In genomic region chr16:78435707-78436106, GRCm38 (mm10) we compare ENCODE assay signal across 35 mouse cellular contexts.
"Had no signal": no experiment of that assay in that cellular context is flagged by ENCODE, and none has a peak within 500 bp of the region (broad histone marks: within the 10 kb centered on the region; RNA-seq: fewer than 3 reads in every experiment).

No protein-coding gene starts in this region.

- H3K9ac ChIP-seq: heart, embryonic 12.5 days; heart, embryonic 13.5 days; heart, embryonic 15.5 days; hindbrain, embryonic 12.5 days; hindbrain, embryonic 13.5 days; hindbrain, embryonic 14.5 days; hindbrain, embryonic 15.5 days; intestine, embryonic 15.5 days; kidney, embryonic 15.5 days had no signal

- H3K4me2 ChIP-seq: heart, embryonic 11.5 days; heart, embryonic 12.5 days; heart, embryonic 13.5 days; heart, embryonic 15.5 days; hindbrain, embryonic 12.5 days; hindbrain, embryonic 13.5 days; hindbrain, embryonic 14.5 days; hindbrain, embryonic 15.5 days; intestine, embryonic 15.5 days; kidney, embryonic 15.5 days had no signal

- H3K36me3 ChIP-seq: heart, embryonic 10.5 days; heart, embryonic 12.5 days; heart, embryonic 13.5 days; heart, embryonic 15.5 days; hindbrain, embryonic 10.5 days; hindbrain, embryonic 12.5 days; hindbrain, embryonic 13.5 days; hindbrain, embryonic 15.5 days; intestine, embryonic 15.5 days; kidney, embryonic 15.5 days had no signal

- H3K27ac ChIP-seq: heart, embryonic 10.5 days; heart, embryonic 13.5 days; heart, embryonic 15.5 days; hindbrain, embryonic 10.5 days; hindbrain, embryonic 12.5 days; hindbrain, embryonic 13.5 days; hindbrain, embryonic 14.5 days; hindbrain, embryonic 15.5 days; hindbrain, postnatal 0 days; intestine, embryonic 15.5 days; kidney, embryonic 15.5 days; kidney, postnatal 0 days; layer of hippocampus, adult 2 months had no signal

- DNase-seq: heart, postnatal 10 days; heart, postnatal 14 days; heart, postnatal 36 days; heart, postnatal 4 days; kidney, adult 11 months; kidney, adult 18-20 months; kidney, adult 2 months; kidney, adult 8-10 months; kidney, adult 9 months; kidney, postnatal 10 days; kidney, postnatal 14 days; kidney, postnatal 25 days; kidney, postnatal 36 days; kidney, postnatal 4 days; layer of hippocampus, adult 9-11 months; layer of hippocampus, postnatal 36 days had no signal

- ATAC-seq: hindbrain, embryonic 16.5 days; hindbrain, postnatal 0 days; inflammation-experienced regulatory T-cells, adult 6 months; intestine, embryonic 15.5 days; intestine, embryonic 16.5 days; intestine, postnatal 0 days had no signal

- H3K9me3 ChIP-seq: heart, embryonic 10.5 days; heart, embryonic 12.5 days; heart, embryonic 13.5 days; heart, embryonic 15.5 days; hindbrain, embryonic 10.5 days; hindbrain, embryonic 12.5 days; hindbrain, embryonic 13.5 days; hindbrain, embryonic 15.5 days; intestine, embryonic 15.5 days; kidney, embryonic 15.5 days had no signal

- H3K27me3 ChIP-seq: heart, embryonic 12.5 days; heart, embryonic 13.5 days; heart, embryonic 15.5 days; hindbrain, embryonic 12.5 days; hindbrain, embryonic 13.5 days; hindbrain, embryonic 15.5 days; intestine, embryonic 15.5 days; kidney, embryonic 15.5 days had no signal

- H3K4me3 ChIP-seq: heart, embryonic 10.5 days; heart, embryonic 12.5 days; heart, embryonic 13.5 days; heart, embryonic 15.5 days; hindbrain, embryonic 10.5 days; hindbrain, embryonic 12.5 days; hindbrain, embryonic 13.5 days; hindbrain, embryonic 15.5 days; intestine, embryonic 15.5 days; kidney, embryonic 15.5 days; layer of hippocampus, adult 2 months had no signal

- H3K4me1 ChIP-seq: heart, embryonic 10.5 days; heart, embryonic 12.5 days; heart, embryonic 13.5 days; heart, embryonic 15.5 days; hindbrain, embryonic 10.5 days; hindbrain, embryonic 12.5 days; hindbrain, embryonic 13.5 days; hindbrain, embryonic 15.5 days; intestine, embryonic 15.5 days; kidney, embryonic 15.5 days had no signal
